Mouse (Mus musculus): ENCODE measurements around the gene Mdc1.

- TF ChIP-seq CTCF (IDR thresholded peaks at IDR 0.05; ENCODE audit: borderline replicate concordance, insufficient read depth, low read depth, low read length): no peak
- TF ChIP-seq POLR2A (IDR thresholded peaks at IDR 0.05; ENCODE audit: borderline replicate concordance, insufficient read depth, low read length): no peak
Measured at GRCm38 (mm10) chr17:35860831-35861197, 19.5 kb downstream of the Mdc1 start.

Data from cerebellum, adult 2 months (tissue).